Mouse (Mus musculus): ENCODE measurements around the gene Myo1b. TPM values are rescaled to one million over a fixed set of nuclear protein-coding genes. Genes with fewer than 3 reads are reported as not detected.

Myo1b gene
- not detected in 2 replicates for total RNA-seq (2012; rRNA removed)
- not detected for polyA plus RNA-seq (2012; ENCODE audit: insufficient read depth in 1 of 2, insufficient read length in 2 of 2, low read depth in 1 of 2, low replicate concordance in 2 of 2, missing spikeins in 1 of 2)

DNA sequence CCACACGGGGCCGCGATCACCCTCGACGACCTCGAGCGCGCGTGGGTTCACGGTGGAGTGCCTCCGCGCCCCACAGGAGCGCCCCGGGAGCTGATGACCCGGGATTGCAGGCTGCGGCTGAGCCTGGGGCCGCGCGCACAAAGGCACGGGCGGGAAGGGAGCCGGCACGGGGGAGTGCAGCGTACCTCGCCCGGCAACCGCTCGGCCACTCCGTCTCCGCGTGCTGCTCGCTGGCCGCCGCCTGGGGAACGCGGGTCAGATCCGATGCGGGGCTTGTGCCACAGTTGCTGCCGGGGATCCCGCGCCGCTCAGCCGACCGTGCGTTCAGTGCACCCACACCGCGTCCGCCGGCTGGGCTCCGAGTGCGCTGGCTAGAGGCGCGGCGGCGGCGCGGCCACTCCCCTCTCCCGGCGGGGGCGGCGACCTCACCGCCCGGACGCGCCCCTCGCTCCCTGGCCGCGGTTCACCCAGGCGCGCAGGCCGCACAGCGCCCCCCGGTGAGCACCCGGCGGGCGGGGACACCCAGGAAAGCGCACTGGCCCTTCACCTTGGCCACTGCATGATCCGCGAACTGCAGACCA, at the start of gene Myo1b:
Gene Myo1b (minus strand): TSS at position 496 of the 581 bp plus-strand sequence.
- Histone ChIP-seq H3K79me2 (ENCODE audit: control insufficient read depth, insufficient read depth, low read length, poor library complexity) (no peaks in the 10 kb centered on the region), H3K27ac (ENCODE audit: control insufficient read depth, low read depth, low read length) (no peak within 1 kb of the TSS), H3K9ac (ENCODE audit: control insufficient read depth, low read depth, low read length, poor library complexity, severe bottlenecking) (no peak within 1 kb of the TSS), H3K27me3 (ENCODE audit: control insufficient read depth in 1 of 2, insufficient read depth in 2 of 2, low read length in 2 of 2) (no peaks in the 10 kb centered on the region), H3K36me3 (ENCODE audit: control insufficient read depth in 1 of 2, insufficient read depth in 2 of 2, low read length in 2 of 2) (no peaks in the 10 kb centered on the region), H3K4me3 (ENCODE audit: control insufficient read depth in 1 of 2, insufficient read depth in 1 of 2, low read depth in 2 of 2, low read length in 2 of 2) (no peak within 1 kb of the TSS), H3K9me3 (replicated peaks; ENCODE audit: insufficient read depth, low read length) (no peaks in the 10 kb centered on the region), H3K4me1 (ENCODE audit: control insufficient read depth in 1 of 2, insufficient read depth in 2 of 2, low read length in 2 of 2) (no peaks in the 10 kb centered on the region)
- DNase-seq (ENCODE audit: low read depth, low spot score): no peak
- TF ChIP-seq POLR2A (IDR thresholded peaks at IDR 0.05; ENCODE audit: control insufficient read depth in 1 of 2, insufficient read depth in 1 of 2, low read depth in 1 of 2, low read length in 2 of 2, poor library complexity in 1 of 2): 0 out of 4 replicates have a peak, but pooled peaks of 1 of the 2 experiments have one; percentile 25
- TF ChIP-seq POLR2AphosphoS2 (IDR thresholded peaks at IDR 0.05; ENCODE audit: low read length): no peak

DNA sequence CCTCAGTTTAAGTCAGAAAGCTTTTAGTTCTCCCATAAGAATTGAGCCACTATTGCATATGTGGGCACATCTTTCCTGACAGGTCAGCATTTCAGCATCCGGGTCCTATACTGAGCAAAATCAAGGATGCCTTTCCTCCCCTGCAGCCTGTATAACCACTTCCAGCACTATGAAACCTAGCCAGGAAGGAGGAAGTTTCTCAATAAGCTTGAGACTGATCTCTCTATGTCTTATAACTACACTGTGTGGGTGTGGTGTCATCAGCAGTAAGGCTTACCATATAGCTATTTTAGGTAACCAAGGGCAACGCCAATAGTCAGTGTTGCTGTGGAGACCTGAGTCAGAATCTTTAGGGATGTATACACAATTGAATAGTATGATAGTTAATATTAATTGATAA, 48.8 kb upstream of the Myo1b start:
- Histone ChIP-seq H3K4me1 (ENCODE audit: control insufficient read depth in 1 of 2, insufficient read depth in 2 of 2, low read length in 2 of 2) (no peaks in the 10 kb centered on the region), H3K27ac (ENCODE audit: control insufficient read depth, low read depth, low read length) (no peak overlapping the region), H3K9me3 (replicated peaks; ENCODE audit: insufficient read depth, low read length) (no peaks in the 10 kb centered on the region), H3K27me3 (ENCODE audit: control insufficient read depth in 1 of 2, insufficient read depth in 2 of 2, low read length in 2 of 2) (no peaks in the 10 kb centered on the region), H3K4me3 (ENCODE audit: control insufficient read depth in 1 of 2, insufficient read depth in 1 of 2, low read depth in 2 of 2, low read length in 2 of 2) (no peak overlapping the region), H3K79me2 (ENCODE audit: control insufficient read depth, insufficient read depth, low read length, poor library complexity) (no peaks in the 10 kb centered on the region), H3K9ac (ENCODE audit: control insufficient read depth, low read depth, low read length, poor library complexity, severe bottlenecking) (no peak overlapping the region), H3K36me3 (ENCODE audit: control insufficient read depth in 1 of 2, insufficient read depth in 2 of 2, low read length in 2 of 2) (no peaks in the 10 kb centered on the region)
- TF ChIP-seq ELF1 (IDR thresholded peaks at IDR 0.05; ENCODE audit: low read depth, low read length) (no peak), USF2 (IDR thresholded peaks at IDR 0.05; ENCODE audit: borderline replicate concordance in 1 of 2, insufficient read depth in 1 of 2, low read depth in 1 of 2, low read length in 2 of 2) (no peak), HCFC1 (IDR thresholded peaks at IDR 0.05; ENCODE audit: low read depth, low read length) (no peak), POLR2AphosphoS5 (IDR thresholded peaks at IDR 0.05; ENCODE audit: borderline replicate concordance, low read depth, low read length) (no peak), CHD2 (IDR thresholded peaks at IDR 0.05; ENCODE audit: low read length) (no peak), MEF2A (IDR thresholded peaks at IDR 0.05; ENCODE audit: extremely low read depth, insufficient replicate concordance, low read depth, low read length, poor library complexity, severe bottlenecking) (no peak), NRF1 (IDR thresholded peaks at IDR 0.05; ENCODE audit: insufficient read depth, low read depth, low read length, poor library complexity, severe bottlenecking) (no peak), MXI1 (IDR thresholded peaks at IDR 0.05; ENCODE audit: low read depth, low read length) (no peak), ZC3H11A (IDR thresholded peaks at IDR 0.05; ENCODE audit: low read depth, low read length) (no peak), TBP (IDR thresholded peaks at IDR 0.05; ENCODE audit: low read depth, low read length) (no peak)
- DNase-seq (ENCODE audit: low read depth, low spot score): no peak

DNA sequence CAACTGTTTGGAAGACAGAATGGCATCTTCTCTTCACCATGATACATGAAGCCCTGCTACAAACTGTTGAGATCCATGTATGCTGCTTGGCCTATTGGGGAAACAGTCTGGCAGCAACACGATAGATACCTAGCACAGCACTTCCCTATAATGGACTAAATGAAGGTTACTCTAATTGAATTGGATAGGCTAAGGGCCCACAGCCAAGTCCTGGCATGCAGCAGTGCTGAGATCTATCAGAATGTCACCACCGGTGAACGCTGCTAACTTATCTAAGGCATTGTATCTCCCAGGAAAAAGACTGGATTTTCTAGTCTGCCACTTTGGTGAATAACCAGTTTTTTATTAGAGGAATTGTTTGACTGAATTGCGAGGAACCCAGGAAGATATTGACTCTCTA, 31.2 kb upstream of the Myo1b start:
- no peaks in the 10 kb centered on the region; a peak in 1 of 4 replicates for H3K27me3 ChIP-seq (ENCODE audit: control insufficient read depth in 1 of 2, insufficient read depth in 2 of 2, low read length in 2 of 2)
- no peaks in the 10 kb centered on the region for H3K36me3 ChIP-seq (ENCODE audit: control insufficient read depth in 1 of 2, insufficient read depth in 2 of 2, low read length in 2 of 2)
- no peaks in the 10 kb centered on the region for H3K79me2 ChIP-seq (ENCODE audit: control insufficient read depth, insufficient read depth, low read length, poor library complexity)
- H3K4me1 ChIP-seq (ENCODE audit: control insufficient read depth in 1 of 2, insufficient read depth in 2 of 2, low read length in 2 of 2): no peaks in the 10 kb centered on the region
- H3K4me3 ChIP-seq (ENCODE audit: control insufficient read depth in 1 of 2, insufficient read depth in 1 of 2, low read depth in 2 of 2, low read length in 2 of 2): no peak overlapping the region
- H3K9ac ChIP-seq (ENCODE audit: control insufficient read depth, low read depth, low read length, poor library complexity, severe bottlenecking): no peak overlapping the region
- no peak overlapping the region for H3K27ac ChIP-seq (ENCODE audit: control insufficient read depth, low read depth, low read length)
- DNase-seq (ENCODE audit: low read depth, low spot score): no peak
- H3K9me3 ChIP-seq (replicated peaks; ENCODE audit: insufficient read depth, low read length): no peaks in the 10 kb centered on the region
- TF ChIP-seq MEF2A (IDR thresholded peaks at IDR 0.05; ENCODE audit: extremely low read depth, insufficient replicate concordance, low read depth, low read length, poor library complexity, severe bottlenecking): no peak
- TF ChIP-seq TAL1 (IDR thresholded peaks at IDR 0.05; ENCODE audit: low read length): no peak
- no peak for TF ChIP-seq KAT2A (conservative IDR thresholded peaks at IDR 0.05; ENCODE audit: low read depth, low read length)
- no peak for TF ChIP-seq POLR2AphosphoS5 (IDR thresholded peaks at IDR 0.05; ENCODE audit: borderline replicate concordance, low read depth, low read length)
- no peak for TF ChIP-seq ZC3H11A (IDR thresholded peaks at IDR 0.05; ENCODE audit: low read depth, low read length)
- no peak for TF ChIP-seq GABPA (IDR thresholded peaks at IDR 0.05; ENCODE audit: low read depth, low read length)
- TF ChIP-seq MYC (IDR thresholded peaks at IDR 0.05; ENCODE audit: low read depth, low read length): no peak
- TF ChIP-seq ETS1 (IDR thresholded peaks at IDR 0.05; ENCODE audit: low read depth, low read length): no peak
- no peak for TF ChIP-seq ZMIZ1 (IDR thresholded peaks at IDR 0.05; ENCODE audit: low read depth, low read length)
- no peak for TF ChIP-seq TCF12 (IDR thresholded peaks at IDR 0.05; ENCODE audit: low read depth, low read length)
- no peak for TF ChIP-seq TBP (IDR thresholded peaks at IDR 0.05; ENCODE audit: low read depth, low read length)
- no peak for TF ChIP-seq SMC3 (IDR thresholded peaks at IDR 0.05; ENCODE audit: low read depth, low read length)
- TF ChIP-seq MXI1 (IDR thresholded peaks at IDR 0.05; ENCODE audit: low read depth, low read length): no peak
- no peak for TF ChIP-seq E2F4 (IDR thresholded peaks at IDR 0.05; ENCODE audit: borderline replicate concordance, low read depth, low read length)
- TF ChIP-seq UBTF (IDR thresholded peaks at IDR 0.05; ENCODE audit: borderline replicate concordance, insufficient read depth, low read depth, low read length): no peak
- no peak for TF ChIP-seq ZKSCAN1 (IDR thresholded peaks at IDR 0.05; ENCODE audit: low read depth, low read length)

All from MEL (cell line).